Mouse (Mus musculus) lung, adult 2 months (tissue): Measurements from ENCODE around the gene Tns4.
A peak's percentile ranks its signal among the peaks of the same experiment; 100 is the strongest.

Experiments
- CTCF ChIP-seq: fragments of 200-500 bp; IDR thresholded peaks from 2 replicates; pipeline ENCODE4 v1.5.1; 2011; ENCODE audit warnings: mild to moderate bottlenecking, low read length, control low read depth; ENCODE audit not compliant: insufficient read depth
- POLR2A ChIP-seq: fragments of 200-500 bp; IDR thresholded peaks from 2 replicates; pipeline ENCODE4 v1.6.1; 2011; ENCODE audit warnings: low read depth, mild to moderate bottlenecking, control low read depth, low read length, borderline replicate concordance; ENCODE audit errors: extremely low read depth

GRCm38 (mm10) chr11:99123977-99124634, 35.0 kb upstream of the Tns4 start:
- TF ChIP-seq CTCF (peak; percentile 21; the same call in 1 of the 2 replicates), POLR2A (no peak)
